Mouse (Mus musculus) brain, embryonic 14.5 days (tissue): Measurements from ENCODE around the gene Dtx2. TPM values are rescaled to one million over a fixed set of nuclear protein-coding genes. Genes with fewer than 3 reads are reported as not detected.

Experiments
- DNase-seq: peaks from one replicate; pipeline ENCODE4 v3.0.0-alpha.2; 2011; ENCODE audit warnings: low read depth
- CTCF ChIP-seq: fragments of 200-500 bp; IDR thresholded peaks from 2 replicates; pipeline ENCODE4 v1.5.1; 2012; ENCODE audit warnings: inconsistent platforms, mild to moderate bottlenecking, moderate library complexity, borderline replicate concordance; ENCODE audit not compliant: insufficient read depth, insufficient read length; ENCODE audit errors: extremely low read depth
- POLR2A ChIP-seq: fragments of 200-500 bp; IDR thresholded peaks from 2 replicates; pipeline ENCODE4 v1.6.1; 2012; ENCODE audit warnings: mild to moderate bottlenecking, inconsistent platforms, borderline replicate concordance; ENCODE audit not compliant: poor library complexity, insufficient read depth, insufficient read length, severe bottlenecking; ENCODE audit errors: extremely low read depth
- polyA plus RNA-seq: library from polyadenylated mRNA; depleted of rRNA; stranded (reverse); fragments of >200 nt; gene quantifications from 2 replicates; pipeline ENCODE4 v1.2.3, GENCODE M21; 2012

Dtx2 gene
- polyA plus RNA-seq, 1 experiment = 26.7 TPM

GRCm38 (mm10) chr5:136004537-136004936, 9.9 kb downstream of the Dtx2 start:
- TF ChIP-seq CTCF = no peak
- no peak for TF ChIP-seq POLR2A
- DNase-seq = no peak

DNA sequence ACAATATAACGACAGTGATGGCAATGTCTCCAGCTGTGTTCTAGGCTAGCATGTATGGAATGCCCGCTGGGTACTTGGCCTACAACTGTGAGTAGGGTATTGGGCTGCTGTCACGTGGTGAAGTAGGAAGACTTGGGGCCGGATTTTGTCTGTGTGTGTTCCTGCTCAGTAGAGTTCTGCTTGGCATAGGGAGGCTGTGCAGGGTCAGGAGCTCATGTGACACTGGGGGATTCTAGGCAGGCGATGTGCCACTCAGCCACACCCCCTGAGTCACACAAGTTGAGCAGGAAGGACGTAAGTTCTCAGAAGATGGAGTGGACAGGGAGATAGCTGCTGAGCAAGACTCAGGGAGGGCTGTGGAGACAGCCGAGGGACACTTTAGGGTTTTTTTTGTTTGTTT, 13.1 kb downstream of the Dtx2 start:
- DNase-seq = no peak
- TF ChIP-seq POLR2A (no peak), CTCF (no peak)

DNA sequence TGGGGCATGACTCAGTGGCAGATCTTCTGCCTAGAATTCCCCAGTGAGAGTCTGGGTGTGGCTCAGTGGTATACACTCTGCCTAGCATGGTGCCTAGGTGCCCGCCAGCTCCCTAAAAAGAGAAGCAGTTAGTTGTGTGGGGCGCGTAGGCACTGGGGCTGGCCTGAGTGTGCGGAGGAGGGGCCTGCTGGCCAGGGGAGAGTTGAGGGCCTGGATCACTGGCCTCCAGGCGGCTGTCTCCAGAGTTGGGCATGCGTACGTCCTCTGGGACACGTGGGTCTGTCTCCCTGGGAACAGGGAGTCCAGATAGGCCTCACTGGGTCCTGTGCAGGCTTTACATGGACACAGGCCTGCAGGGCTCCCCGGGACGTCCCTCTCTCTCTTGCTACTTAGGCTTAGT, 20.3 kb downstream of the Dtx2 start:
- DNase-seq = no peak
- no peak for TF ChIP-seq POLR2A
- TF ChIP-seq CTCF = no peak

GRCm38 (mm10) chr5:136015586-136015985, 21.0 kb downstream of the Dtx2 start:
- TF ChIP-seq CTCF = no peak
- no peak for TF ChIP-seq POLR2A
- DNase-seq = peak; percentile 45

- TF ChIP-seq POLR2A = no peak
- no peak for TF ChIP-seq CTCF
Observed at GRCm38 (mm10) chr5:136016014-136016876, 21.6 kb downstream of the Dtx2 start.

GRCm38 (mm10) chr5:136017262-136017661, 22.7 kb downstream of the Dtx2 start:
- TF ChIP-seq CTCF (no peak), POLR2A (no peak)
- DNase-seq = peak; percentile 58

More at GRCm38 (mm10) chr5:136016014-136016876, 21.6 kb downstream of the Dtx2 start:
- peak; percentile 62 for DNase-seq

- DNase-seq = no peak
- no peak for TF ChIP-seq CTCF
- no peak for TF ChIP-seq POLR2A
Observed at GRCm38 (mm10) chr5:136018726-136019125, 24.1 kb downstream of the Dtx2 start.

DNA sequence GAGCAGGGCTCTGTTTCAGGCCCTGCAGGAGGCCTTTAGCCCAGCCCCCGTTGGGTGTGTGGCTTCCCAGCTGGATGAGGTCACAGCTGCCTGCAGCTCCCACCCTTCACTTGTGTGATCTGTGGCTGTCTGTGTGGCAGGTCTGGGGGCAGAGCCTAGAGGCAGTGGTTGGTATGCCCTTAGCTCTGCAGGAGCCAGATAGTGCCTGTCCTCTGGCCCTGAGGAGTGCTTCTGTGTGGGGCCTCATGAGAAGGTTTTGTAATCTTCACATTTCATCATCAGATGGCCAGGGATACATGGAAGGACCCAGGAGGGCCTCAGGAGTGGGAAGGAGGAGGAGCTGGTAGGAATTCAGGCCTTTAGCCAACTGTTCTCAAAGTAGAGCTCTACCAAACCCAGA, 25.3 kb downstream of the Dtx2 start:
- TF ChIP-seq POLR2A (no peak), CTCF (no peak)
- no peak for DNase-seq

DNA sequence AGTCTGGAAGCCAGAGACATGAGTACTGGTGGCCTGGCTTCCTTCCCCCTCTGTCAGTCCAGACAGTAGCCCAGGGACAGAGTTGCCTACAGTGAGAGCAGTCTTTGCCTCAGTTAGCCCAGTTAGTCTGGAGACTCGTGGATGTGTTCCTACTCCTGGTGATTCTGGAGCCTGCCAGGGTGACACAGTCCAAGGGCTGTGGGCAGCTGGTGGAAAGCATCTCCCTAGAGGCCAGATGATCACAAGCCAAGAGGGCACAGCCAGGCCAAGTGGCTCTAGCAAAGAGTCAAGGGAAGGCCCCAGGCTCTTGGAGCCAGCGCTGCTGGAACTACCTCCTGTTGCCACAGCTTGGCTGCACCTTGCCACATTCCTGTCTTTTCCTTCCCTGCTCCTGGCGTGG, 31.1 kb downstream of the Dtx2 start:
- TF ChIP-seq CTCF (no peak), POLR2A (no peak)
- DNase-seq = no peak

GRCm38 (mm10) chr5:136026859-136027258, 32.3 kb downstream of the Dtx2 start:
- no peak for DNase-seq
- no peak for TF ChIP-seq POLR2A
- TF ChIP-seq CTCF = no peak

DNA sequence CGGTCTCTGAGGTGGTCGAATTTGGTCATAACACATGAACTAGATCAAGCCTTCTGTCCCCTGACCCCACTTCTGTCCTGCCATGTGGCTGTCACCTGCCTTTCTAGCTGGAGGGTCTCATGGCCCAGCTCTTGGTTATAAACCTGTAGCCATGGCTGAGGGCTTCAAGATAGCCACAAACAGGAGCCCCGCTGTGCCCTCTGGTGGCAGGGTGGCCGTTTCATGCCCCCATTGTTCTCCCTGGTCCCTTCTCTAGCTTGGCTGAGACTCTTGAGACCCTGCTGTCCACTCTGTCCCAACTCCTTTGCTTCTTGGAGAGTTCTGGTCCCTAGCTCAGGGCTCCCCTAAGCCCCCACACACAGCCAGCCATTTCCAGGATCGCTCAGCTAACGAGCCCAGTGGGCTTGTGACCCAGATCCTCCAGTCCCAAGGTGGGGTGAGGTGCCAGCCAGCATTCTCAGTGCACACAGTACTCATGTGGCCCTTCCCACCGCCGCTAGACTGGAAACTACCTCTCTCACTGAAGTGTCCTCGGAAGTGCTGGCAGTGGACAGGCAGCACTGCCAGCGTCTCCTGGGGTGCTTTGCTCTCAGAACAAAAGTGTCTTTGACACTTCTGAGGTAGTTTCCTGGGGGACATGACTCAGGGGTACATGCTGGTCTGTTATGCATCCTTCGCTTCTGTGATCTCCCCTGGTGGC, 33.2 kb downstream of the Dtx2 start:
- DNase-seq = no peak
- TF ChIP-seq POLR2A (no peak), CTCF (no peak)

GRCm38 (mm10) chr5:136034868-136035267, 40.3 kb downstream of the Dtx2 start:
- TF ChIP-seq POLR2A = no peak
- TF ChIP-seq CTCF = no peak
- no peak for DNase-seq

DNA sequence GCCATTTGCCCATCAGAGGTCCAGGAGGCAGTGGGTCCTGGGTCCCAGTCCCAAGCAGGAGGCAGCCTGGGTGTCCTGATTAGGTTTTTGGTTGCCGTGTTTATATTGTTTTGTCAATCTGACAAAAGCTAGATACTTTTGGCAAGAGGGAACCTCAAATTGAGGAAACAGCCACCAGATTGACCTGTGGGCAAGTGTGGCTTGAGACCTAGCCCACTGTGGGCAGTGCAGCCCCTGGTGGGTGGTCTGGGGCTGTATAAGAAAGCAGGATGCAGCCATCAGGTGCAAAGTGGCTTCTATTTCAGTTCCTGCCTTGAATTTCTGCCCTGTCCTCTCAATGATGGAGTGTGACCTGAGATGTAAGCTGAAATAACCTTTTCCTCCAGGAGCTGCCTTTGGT, 40.7 kb downstream of the Dtx2 start:
- TF ChIP-seq POLR2A (no peak), CTCF (no peak)
- no peak for DNase-seq
